12 mouse cellular contexts compared by ENCODE assay signal in the genomic region with DNA sequence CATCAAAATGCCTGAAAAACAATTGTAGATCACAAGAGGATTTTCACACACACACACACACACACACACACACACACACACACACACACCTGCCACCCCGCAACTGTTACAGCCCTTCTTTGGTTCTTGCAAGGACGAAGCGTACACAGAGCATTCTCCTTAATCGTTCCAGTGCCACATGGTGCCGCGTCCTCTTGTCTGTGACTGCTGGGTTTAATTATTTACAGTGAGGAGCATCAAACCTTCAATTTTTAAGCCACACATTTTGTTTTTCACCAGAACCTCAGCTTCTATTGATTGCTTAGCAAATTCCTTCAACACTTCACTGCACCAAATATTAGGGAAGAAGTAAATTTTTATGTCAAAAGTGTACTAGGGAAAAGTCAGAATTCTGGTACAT. TPM values are rescaled to one million over a fixed set of nuclear protein-coding genes. Genes with fewer than 3 reads are reported as not detected.
"Had no signal": no experiment of that assay in that cellular context is flagged by ENCODE, and none has a peak within 500 bp of the region (broad histone marks: within the 10 kb centered on the region; RNA-seq: fewer than 3 reads in every experiment).

No protein-coding gene starts in this region.

- H3K9me3 ChIP-seq: intestine, embryonic 15.5 days; limb, embryonic 15.5 days; liver, embryonic 13.5 days; midbrain, embryonic 13.5 days had no signal

- H3K36me3 ChIP-seq: intestine, embryonic 15.5 days; limb, embryonic 15.5 days; liver, embryonic 13.5 days; midbrain, embryonic 13.5 days had no signal

- H3K4me3 ChIP-seq: intestine, embryonic 15.5 days; limb, embryonic 15.5 days; liver, embryonic 13.5 days; midbrain, embryonic 13.5 days had no signal

- H3K9ac ChIP-seq: intestine, embryonic 15.5 days; limb, embryonic 15.5 days; liver, embryonic 13.5 days; midbrain, embryonic 13.5 days had no signal

- ATAC-seq: intestine, embryonic 15.5 days; midbrain, embryonic 13.5 days had no signal

- H3K27me3 ChIP-seq: intestine, embryonic 15.5 days; limb, embryonic 15.5 days; liver, embryonic 13.5 days; midbrain, embryonic 13.5 days had no signal

- H3K4me1 ChIP-seq: intestine, embryonic 15.5 days; limb, embryonic 15.5 days; liver, embryonic 13.5 days had no signal

- H3K27ac ChIP-seq: intestine, embryonic 15.5 days; limb, embryonic 15.5 days; liver, embryonic 13.5 days; midbrain, embryonic 13.5 days had no signal

- H3K4me2 ChIP-seq: intestine, embryonic 15.5 days; limb, embryonic 15.5 days; liver, embryonic 13.5 days; midbrain, embryonic 13.5 days had no signal

- DNase-seq: layer of hippocampus, postnatal 36 days; liver, embryonic 13.5 days; lung, adult 18-20 months; right cerebral cortex, adult 18-20 months; right cerebral cortex, postnatal 25 days; spleen, adult 18-20 months; thymus, adult 2 months; thymus, postnatal 25 days had no signal

RNA-seq across cellular contexts. Expression of a gene that starts 15.3 kb away (rescaled TPM):
- total RNA-seq: megakaryocyte-erythroid progenitor cell, adult 5-6 weeks had no signal
- polyA plus RNA-seq: limb, embryonic 15.5 days had no signal
